Mouse (Mus musculus): ENCODE measurements around the gene Sufu.

GRCm38 (mm10) chr19:46422384-46423338 is 26.0 kb downstream of the Sufu start:
- no peak for TF ChIP-seq GATA1 (IDR thresholded peaks at IDR 0.05; ENCODE audit: borderline replicate concordance, low read length)
- TF ChIP-seq TAL1 (conservative IDR thresholded peaks at IDR 0.05; ENCODE audit: low read depth, low read length), result no peak
- TF ChIP-seq CTCF (IDR thresholded peaks at IDR 0.05; ENCODE audit: low read depth, low read length), result no peak
- TF ChIP-seq GATA2 (IDR thresholded peaks at IDR 0.05; ENCODE audit: borderline replicate concordance, low read depth, low read length), result no peak
